Mouse (Mus musculus) heart, postnatal 14 days (tissue): ENCODE data around the gene Acvrl1. TPM values are rescaled to one million over a fixed set of nuclear protein-coding genes. Genes with fewer than 3 reads are reported as not detected.
A peak's percentile ranks its signal among the peaks of the same experiment; 100 is the strongest.
"Not testable (repeated sequence)": the region's sequence is repeated elsewhere in the genome, so short reads cannot be mapped to it uniquely, and the experiment has no call there.

ENCODE experiments used
- DNase-seq, 2 experiments: peaks; one replicate each; pipeline ENCODE4 v3.0.0; 2021 to 2022
- intact Hi-C: fragments of 180-260 bp; cut with DNase I; formaldehyde crosslinking; loops from one replicate; pipeline ENCODE4 v1.15.1; 2025
- total RNA-seq, 2 experiments: library from RNA; stranded (reverse); gene quantifications; 2 replicates each; pipeline ENCODE4 v1.2.3; 2021

Gene Acvrl1
- total RNA-seq, 2 experiments from 2014 or later = 28.5 to 31.5 TPM

DNA sequence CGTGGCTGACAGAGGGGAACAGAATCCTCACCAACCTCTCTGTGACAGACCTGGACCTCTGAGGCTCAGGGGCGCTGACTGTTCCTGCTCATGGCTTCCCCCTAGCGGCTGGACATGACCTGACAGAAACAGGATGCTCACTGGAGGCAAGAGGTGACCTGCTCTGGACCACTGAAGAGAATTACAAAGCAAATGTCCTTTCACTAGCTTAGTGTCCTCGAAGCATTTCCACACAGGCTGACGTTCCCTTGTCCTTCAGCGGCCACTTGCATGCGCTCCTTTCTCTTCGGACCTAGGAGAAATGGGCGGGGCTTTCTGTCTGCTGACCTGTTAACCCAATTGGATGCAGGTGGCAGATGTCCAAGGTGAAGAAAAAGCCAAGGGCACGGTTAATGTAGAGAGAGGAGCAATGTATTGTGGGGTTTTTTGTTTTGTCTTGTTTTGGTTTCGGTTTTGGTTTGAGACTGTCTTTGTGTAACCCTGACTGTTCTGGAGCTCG, 22.8 kb upstream of the Acvrl1 start:
- DNase-seq = peak; percentile 84 to 90
- intact Hi-C loops = loop anchor here (5.0 kb wide), 1 partner anchor 58 kb away; the partner anchor contains the start of gene Gm47841

DNA sequence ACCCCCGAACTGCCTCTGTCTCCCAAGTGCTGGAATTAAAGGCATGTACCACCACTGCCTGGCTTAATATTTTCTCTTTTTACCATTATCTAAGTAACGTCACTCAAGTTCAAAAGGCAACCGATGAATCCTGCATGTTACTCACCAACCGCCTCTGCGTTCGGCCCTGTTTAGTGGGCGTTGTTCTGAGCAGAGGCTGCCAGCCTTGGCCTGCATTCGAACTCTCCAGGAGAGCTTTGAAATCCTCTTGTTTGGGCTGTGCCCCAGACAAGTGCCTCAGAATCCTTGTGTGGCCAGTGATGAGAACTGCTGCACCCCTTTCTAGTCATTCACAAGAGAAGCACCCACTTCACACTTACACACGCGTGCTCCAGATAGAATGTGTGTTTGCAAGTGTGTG, 22.3 kb upstream of the Acvrl1 start:
- intact Hi-C loops = loop anchor here (5.0 kb wide), 1 partner anchor 59 kb away; the partner anchor contains the start of gene Gm47841

DNA sequence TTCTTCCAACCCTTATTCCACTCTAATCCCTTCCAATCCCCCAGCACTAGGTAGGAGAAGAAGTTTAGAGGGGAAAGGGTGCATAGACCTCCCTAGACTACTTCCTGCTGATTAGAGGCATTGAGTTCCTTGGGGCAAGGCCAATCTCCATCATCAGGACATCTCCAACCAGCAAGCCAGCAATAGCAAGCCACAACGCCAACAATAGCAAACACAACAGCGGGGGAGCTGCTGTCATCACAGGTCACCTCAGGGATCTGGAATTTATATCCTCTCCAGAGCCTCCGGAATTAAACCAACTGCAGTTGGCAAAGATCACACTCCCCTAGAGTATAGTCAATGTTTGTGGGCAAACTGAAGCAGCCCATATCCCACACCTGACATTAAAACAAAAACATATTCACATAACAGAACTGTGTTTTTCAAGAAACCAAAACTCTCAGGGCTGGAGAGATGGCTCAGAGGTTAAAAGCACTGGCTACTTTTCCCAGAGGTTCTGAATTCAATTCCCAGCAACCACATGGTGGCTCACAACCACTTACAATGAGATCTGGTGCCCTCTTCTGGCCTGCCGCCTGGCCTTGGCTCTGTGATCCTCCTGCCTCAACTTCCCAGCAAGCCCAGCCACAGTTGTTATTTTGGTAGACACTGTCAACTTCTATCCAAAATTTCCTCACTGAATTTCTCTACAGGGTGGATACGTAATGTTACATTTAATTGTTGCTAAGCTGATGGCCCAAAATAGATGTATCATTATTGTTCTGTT, 20.2 kb upstream of the Acvrl1 start:
- intact Hi-C loops = loop anchor here (5.0 kb wide), 1 partner anchor 61 kb away; the partner anchor contains the start of gene Gm47841
- DNase-seq = no peak

More for the DNA sequence above, 22.3 kb upstream of the Acvrl1 start:
- no peak for DNase-seq

DNA sequence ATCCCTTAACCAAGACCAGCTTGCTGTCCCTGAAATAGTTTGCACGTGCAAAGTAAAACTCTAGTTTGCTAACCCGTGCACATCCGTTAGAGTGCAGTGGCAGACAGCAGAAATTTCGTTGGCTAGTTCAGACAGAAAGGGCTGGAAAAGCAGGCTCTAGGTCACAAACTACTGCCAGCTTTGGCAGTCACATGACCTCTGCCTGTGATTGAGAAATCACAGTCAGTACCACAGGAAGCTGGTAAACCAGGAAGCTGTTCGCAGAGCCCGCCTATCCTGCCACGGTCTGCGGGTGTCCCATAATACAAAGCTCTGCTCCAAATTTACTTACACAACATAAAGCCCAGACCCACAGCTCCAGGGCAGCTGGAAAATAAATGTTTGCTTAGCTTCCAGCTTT, 15.1 kb upstream of the Acvrl1 start:
- intact Hi-C loops = loop anchor here (5.0 to 10.0 kb wide), 2 partner anchors 84 to 358 kb away; no protein-coding TSS in a partner anchor
- DNase-seq = peak in 1 of 2 experiments; percentile 49

DNA sequence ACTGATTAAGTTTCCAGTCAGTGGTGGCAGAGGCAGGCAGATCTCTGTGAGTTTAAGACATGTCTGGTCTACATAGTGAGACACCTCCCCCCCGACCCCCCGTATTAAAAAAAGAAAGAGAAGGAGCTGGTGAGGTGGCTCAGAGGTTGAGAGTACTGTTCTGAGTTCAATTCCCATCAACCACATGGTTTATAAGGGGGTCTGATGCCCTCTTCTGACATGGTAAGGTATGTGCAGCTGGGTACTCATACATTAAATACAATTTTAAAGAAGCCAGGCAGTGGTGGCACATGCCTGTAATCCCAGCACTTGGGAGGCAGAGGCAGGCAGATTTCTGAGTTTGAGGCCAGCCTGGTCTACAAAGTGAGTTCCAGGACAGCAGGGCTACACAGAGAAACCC, 14.5 kb upstream of the Acvrl1 start:
- not testable (repeated sequence) for DNase-seq
- intact Hi-C loops = loop anchor here (5.0 to 10.0 kb wide), 2 partner anchors 84 to 359 kb away; no protein-coding TSS in a partner anchor

DNA sequence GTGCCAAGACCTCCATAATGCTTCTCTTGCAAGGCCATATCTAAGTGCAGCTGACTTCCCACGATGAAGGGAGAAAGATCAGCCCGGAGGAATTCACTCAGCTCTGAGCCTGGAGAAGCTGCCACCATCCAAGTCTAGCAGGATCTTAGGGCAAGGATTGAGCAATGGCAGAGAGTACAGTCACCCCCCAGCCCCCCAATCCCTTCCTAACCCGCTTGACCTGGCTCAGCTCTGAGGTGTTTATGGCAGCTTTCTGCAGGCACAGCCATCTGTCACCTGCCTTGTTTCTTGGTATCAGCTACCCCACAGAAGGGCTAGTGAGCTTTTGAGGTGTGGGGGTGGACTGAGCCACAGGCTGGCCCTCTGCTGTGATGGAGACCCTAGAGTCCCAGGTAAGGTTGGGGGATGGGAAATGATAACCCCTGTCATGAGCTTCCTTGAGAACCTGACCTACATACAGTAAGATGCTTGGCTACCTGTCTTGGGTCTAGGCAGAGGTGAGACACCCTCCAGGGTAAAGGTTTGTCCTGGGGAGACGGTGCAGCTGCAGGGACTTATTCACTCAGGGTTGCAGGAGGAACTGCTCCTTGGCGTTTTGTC, 12.7 kb upstream of the Acvrl1 start, which contains the start of gene Ankrd33:
Gene Ankrd33 (plus strand): TSS at position 245 of the 600 bp plus-strand sequence.
- intact Hi-C loops = loop anchor here (10.0 kb wide), 1 partner anchor 361 kb away; no protein-coding TSS in a partner anchor

DNA sequence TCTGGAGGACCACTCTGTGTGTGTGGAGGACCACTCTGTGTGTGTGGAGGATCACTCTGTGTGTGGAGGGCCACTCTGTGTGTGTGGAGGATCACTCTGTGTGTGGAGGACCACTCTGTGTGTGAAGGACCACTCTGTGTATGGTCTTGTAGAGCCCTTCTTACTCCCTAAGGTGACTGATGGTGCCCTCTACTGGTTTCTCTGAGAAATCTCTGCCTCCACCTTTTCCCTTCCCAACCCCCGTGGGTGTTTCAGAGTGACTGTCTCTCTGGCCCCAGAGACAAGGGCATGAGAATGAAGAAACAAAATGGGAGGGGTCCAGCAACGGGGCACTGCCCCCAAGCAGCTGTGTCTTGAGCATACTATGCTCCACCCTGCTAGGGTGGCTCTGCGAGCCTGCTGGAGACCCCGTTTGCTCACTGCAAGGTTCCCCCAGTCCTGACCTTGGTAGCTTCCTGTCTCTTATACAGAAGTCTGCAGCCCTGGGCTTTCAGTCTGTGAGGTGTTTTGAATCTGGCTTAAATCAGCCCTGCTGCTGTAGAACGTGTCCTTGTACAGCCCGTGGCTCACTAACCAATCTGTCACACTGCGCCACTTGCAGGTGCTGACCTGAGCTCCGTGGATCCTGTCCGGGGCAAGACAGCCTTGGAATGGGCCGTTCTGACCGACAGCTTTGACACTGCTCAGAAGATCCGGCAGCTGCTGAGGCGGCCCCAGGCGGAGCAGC, 9.8 kb upstream of the Acvrl1 start:
- intact Hi-C loops = loop anchor here (10.0 kb wide), 1 partner anchor 364 kb away; no protein-coding TSS in a partner anchor
- no peak for DNase-seq

More for the DNA sequence above, 12.7 kb upstream of the Acvrl1 start, which contains the start of gene Ankrd33:
- no peak for DNase-seq

DNA sequence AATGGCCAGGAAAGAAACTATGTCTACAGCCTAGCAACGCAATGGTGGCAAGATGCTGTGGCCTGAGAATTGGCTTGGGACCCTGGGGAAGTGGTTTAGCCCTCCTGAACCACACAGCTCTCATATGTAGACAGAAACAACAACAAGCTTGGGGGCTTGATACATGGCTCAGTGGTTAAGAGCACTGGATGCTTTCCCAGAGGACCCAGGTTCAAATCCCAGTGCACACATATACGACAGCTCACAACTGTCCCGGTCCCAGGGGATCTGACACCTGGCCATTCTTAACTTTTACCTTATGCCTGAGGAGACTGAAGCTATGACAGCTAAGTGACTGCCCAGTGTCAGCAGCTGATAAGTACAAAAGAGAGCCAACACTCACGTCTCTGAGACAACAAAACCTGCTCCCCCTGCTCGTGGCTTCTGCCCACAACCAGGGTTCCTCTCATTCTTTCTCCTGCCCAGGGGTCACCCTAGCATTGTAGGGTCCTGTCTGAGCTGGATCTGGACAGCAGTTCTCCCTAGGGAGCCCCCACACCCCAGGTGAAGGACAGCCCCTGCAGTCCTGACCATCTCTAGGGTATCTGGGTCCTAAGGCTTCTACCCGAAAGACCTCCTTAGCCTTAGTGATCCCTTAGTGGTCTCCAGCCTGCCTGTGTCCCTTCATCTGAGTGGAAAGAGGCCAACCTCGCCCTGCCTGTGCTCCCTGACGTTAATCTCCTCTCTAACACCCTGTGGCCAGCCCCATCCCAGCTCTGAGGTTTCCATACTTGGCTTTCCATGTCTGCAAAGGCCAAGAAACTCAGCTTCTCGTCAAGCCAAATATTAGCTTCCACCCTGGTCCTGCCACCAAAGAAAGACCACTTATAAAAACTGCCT, 6.7 kb upstream of the Acvrl1 start:
- intact Hi-C loops = no loop called here
- DNase-seq = no peak

DNA sequence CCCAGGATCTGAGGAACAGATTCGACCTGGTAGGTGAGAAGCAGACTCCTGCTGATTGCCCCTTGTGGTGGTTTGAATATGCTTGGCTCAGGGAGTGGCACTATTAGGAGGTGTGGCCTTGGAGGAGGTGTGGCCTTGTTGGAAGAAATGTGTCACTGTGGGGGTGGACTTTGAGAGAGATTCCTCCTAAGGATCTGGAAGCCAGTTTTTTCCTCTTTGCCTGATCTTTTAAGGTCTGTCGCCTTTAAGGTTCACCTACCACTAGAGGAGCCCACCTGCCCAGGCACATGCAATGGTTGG, 6.1 kb upstream of the Acvrl1 start:
- no peak for DNase-seq
- intact Hi-C loops = no loop called here

DNA sequence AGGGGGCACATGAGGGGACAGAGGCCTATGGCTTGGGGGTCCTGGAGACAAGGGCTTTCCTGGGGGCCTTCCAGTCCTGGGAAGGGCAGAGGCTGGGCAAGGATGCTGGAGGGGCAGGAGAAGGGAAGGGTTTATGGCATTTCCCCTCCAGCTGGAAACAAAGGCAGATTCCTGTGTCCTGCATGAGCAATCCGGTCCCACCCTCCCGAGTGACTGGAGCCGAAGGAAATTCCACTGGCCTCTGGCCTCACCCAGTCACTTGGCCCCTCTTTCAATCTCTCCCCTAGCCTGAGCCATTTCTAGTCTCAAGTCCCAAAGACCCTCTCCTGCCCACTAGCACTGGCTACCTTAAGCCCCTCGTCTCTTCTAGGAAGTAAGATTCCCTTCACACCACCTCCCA, 5.1 kb upstream of the Acvrl1 start:
- intact Hi-C loops = no loop called here
- peak; percentile 46 to 59 for DNase-seq

DNA sequence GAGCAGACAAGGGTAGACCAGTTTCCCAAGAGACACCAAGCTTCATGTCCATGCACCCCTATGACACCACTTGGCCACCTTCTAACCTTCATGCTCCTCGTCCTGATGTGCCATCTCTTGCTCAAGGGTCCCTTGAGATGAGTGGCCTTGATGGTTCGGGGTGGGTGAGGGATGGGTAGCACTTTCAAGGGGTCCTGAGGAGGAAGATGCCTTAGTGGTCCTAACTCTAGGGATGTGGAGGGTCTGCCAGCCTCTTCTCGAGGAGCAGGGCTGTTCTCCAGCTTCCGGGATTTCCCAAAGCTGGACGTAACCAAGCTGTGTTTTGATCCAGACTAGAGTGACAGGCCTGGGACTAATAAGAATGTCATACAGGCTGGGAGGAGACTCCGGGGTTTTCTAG, 2.8 kb upstream of the Acvrl1 start:
- DNase-seq = no peak
- intact Hi-C loops = no loop called here

DNA sequence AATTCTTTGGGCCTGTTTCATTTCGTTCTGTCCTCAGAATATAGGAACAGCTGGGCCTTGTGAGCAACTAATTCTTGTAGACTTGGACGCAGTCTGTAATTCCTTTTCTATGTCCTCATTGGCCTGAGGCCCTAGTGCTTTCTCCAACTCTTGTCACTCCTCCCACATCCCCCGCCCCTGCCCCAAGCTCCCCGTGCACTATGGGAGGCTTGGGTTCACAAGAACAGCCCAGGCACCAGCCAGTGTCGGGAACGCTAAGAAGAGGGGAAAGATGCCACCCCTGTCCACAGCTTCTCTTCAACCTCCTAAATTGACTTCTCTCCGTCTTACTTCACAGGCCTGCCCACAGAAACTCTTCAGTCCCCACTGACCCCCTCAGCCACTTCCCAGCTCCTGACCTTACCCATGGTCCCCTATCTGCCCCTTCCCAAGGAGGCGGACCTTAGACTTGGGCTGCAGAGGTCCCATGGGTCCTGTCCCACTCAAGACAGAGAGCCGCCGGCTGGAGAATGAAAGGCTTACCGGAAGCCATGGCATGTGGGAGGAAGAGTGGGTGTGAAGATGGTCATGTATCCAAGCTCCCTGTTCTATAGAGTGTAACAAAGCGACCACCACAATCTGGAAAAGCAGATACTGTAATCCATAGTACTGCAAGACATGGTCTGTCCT, 1.3 kb upstream of the Acvrl1 start:
- DNase-seq = peak; percentile 70 to 74
- intact Hi-C loops = no loop called here

DNA sequence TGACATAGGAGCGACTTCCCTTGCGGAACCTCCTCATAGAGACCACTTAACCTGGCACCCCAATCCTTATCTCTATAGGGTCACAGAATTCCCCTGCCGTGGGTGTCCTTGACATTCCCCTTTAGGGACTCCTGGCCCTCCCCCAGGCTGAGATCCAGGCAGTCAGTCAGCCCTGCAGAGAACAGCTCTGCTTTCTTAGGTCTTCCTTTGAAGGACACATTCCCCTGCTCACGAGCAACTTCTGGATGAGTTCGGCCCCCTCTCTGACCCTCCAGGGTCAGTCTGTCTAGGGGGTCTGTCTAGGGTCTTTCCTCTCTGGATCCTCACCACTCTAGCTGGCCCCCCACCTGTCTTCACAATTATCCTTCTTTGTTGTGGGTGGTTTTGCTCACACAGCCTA, 1.1 kb downstream of the Acvrl1 start:
- no peak for DNase-seq
- intact Hi-C loops = loop anchor here (2.0 kb wide), 1 partner anchor 15 kb away; no protein-coding TSS in a partner anchor

DNA sequence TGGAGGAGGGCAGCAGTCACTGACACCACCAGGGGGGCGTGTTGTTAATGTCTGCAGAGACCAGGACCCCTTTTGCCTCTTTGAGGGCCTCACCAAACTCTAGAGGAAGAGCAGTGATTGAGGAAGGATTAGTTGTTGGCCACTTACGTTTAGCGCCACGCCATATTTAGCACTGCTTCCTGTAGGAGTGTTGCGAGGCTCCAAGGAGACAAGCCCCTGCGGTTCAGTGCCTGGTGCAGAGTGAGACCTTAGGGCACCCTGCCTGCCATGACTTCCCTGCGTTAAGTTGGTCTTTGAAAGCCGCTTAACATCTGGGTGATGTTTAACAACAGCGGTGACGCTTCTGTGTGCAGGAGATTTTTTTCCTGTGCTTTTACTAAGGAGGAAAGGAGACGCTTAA, 3.2 kb downstream of the Acvrl1 start:
- intact Hi-C loops = no loop called here

DNA sequence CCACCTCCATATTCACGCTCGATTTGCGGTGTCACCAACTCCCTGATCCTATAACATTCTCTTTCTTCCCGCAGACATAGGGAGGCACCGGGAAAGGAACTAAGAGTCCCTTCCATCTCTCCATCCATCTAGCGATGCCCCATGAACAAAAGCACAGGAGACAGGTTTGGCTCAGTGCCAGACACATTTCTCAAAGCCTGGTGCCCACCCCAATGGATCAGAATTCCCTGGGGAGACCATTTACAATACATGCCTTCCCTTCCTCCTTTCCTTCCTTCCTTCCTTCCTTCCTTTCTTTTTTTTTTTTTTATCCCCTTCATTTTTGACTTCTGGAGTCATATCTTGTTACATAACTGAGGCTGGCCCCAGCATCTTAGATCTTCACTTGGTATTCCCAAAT, 3.7 kb downstream of the Acvrl1 start:
- intact Hi-C loops = no loop called here
- DNase-seq = no peak

More for the DNA sequence above, 3.2 kb downstream of the Acvrl1 start:
- peak in 1 of 2 experiments; percentile 24 for DNase-seq

DNA sequence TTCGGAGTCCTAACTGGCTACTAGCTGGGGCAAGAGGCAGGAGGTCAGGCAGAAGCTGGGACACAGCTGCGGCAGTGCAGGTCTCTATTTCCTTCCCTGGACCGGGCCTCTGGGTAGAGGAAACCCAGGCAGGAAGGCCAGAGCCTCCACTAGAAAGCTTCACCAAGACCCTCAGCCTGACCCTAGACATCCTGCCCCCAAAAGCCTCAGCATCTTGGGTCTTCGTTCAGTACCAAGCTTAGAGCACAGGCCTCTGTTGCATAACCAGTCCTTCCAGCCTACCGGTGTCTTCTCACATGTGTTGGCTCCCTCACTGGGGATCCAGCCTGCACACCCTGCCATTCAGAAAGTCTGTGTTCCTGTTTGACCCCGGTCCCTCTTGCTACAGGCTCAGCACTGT, 4.4 kb downstream of the Acvrl1 start:
- no peak for DNase-seq
- intact Hi-C loops = no loop called here

DNA sequence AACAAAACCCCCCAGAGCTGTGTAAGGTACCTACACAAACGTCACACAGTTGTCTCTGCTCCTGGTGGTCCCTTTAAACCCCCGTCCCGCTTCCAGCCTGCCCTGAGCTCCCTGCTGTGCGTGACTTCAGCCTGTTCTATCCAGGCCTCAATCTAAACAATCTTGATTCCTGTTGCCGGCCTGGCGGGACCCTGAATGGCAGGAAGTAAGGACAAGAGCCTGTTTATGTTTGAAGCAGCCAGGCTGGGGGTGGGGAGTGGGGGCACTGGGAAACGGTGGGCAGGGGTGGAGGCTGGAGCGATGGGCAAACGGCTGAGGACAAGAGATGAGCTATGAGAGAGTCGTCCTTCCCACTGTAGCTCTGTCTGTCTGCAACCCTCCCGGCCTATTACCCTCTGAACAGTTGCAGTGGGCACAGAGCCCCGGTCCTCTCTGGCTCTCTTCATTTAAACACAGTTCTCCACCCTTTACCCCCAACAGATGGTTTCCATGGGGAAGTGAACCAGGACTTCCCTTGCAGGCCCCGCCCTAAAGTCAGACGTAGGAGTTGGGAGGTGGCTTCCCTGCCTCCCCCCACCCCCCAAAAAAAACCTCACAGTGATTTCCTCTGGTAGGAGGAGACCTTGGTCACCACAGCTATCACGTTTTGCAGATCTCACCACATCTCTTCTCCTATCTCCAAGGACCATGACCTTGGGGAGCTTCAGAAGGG, 5.8 kb downstream of the Acvrl1 start:
- peak; percentile 50 to 51 for DNase-seq
- intact Hi-C loops = no loop called here

DNA sequence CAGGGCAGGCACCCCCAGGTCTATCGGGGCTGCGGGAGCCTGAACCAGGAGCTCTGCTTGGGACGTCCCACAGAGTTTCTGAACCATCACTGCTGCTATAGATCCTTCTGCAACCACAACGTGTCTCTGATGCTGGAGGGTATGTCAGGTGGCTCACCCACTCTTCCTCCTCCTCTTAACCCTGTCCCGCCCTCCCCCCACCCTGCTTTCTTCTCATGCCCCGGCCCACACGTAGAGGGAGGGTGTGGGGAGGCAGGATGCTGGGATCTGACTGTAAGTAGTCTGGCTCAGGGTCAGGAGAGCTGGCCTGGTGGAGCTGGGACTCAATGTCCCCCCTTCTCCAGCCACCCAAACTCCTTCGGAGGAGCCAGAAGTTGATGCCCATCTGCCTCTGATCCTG, 7.1 kb downstream of the Acvrl1 start:
- intact Hi-C loops = no loop called here
- no peak for DNase-seq

DNA sequence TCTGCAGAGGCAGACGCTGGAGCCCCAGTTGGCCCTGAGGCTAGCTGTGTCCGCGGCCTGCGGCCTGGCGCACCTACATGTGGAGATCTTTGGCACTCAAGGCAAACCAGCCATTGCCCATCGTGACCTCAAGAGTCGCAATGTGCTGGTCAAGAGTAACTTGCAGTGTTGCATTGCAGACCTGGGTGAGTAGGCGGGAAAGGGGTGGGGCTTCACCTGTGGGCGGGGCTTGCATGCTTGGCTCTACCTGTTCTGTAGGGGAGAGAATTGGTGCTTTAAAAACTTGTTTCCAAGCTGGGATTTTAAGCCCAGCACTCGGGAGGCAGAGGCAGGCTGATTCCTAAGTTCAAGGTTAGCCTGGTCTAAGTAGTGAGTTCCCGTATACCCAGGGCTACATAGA, 9.1 kb downstream of the Acvrl1 start:
- intact Hi-C loops = no loop called here

More for the DNA sequence above, 9.1 kb downstream of the Acvrl1 start:
- DNase-seq = no peak
